Mouse (Mus musculus): ENCODE results near the gene Ptchd4. TPM values are rescaled to one million over a fixed set of nuclear protein-coding genes. Genes with fewer than 3 reads are reported as not detected.

The Ptchd4 gene
- polyA plus RNA-seq (2015; fragmentation: Nextera tagmentation; extraction: Ambion mirVana), result 5.9 and 6.9 TPM in 2 replicates

DNA sequence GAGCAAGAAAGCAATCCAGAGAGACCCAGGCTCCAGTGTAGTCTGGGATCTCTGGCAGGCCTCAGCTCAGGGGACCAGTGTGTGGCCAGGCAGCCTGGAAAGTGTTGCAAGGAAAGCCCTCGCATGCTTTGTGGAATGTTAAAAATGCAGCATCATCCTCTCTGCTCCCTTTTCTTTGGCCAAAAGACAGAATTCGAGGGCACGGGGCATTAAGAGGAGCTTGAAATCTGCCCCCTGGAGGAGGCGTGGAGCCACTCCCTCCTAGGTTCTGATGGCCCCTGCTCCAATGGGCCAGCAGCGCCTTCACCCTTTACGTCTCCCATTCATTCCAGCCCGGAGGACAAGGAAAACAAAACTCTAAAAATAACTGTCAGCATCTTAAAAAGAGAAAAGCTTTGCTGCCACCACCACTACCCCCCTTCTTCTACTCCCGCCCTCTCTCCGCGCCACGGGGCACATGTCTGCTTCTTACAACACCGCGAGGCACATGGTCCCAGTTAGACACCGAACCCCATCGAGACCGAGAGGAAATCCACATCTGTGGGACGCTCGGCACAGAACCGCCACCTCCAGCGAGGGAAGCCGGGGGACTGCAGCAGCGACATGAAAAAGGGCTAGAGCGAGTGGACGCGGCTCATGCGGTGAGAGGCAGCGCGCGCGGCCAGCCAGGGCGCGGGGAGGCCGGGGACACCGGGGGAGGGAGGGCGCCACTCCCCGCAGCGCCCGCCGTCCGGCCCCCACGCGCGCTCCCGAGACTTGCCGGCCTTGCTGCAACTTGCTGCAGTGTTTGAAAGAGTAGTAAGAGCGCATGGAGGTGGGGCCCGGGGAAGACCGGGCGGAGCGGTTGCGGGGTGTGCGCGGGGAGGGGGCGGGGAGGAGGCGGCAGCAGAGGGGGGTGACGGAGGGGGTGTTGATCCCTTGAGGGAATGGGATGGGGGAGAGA is at the start of gene Ptchd4:
Gene Ptchd4 (plus strand): TSS at position 279 of the 943 bp plus-strand sequence.
- Histone ChIP-seq H3K9me3 (no peaks in the 10 kb centered on the region), H3K4me3 (replicated peaks) (peak within 1 kb of the TSS; percentile 72), H3K36me3 (no peaks in the 10 kb centered on the region), H3K9ac (replicated peaks) (peak within 1 kb of the TSS; percentile 74), H3K27me3 (no peaks in the 10 kb centered on the region), H3K4me1 (replicated peaks) (peaks cover 8% of the 10 kb centered on the region; the same call in 1 of the 2 replicates), H3K27ac (peak within 1 kb of the TSS; percentile 68), H3K4me2 (replicated peaks) (peak within 1 kb of the TSS; percentile 88)
- WGBS, result 1% methylated on average over 45 of the region's 56 CpGs
- peak; percentile 90 for ATAC-seq

DNA sequence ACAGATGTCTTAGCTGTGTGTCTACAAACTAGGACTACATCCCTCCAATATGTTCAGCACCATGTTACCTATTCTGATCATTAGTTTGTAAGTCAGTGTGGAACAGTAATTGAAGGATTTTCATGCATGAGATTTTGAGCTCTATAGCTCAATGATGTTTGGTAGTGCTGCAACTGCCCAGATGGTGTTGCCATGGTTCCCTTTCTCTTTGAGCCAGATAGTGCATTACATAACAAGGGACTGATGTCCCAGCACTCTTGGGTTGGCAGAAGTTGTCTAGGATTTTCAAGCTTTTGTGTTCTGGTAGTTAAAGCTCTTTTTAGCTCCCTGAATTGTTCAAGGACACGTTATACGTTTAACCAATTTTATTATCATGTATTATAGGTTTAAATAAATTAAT is 38.9 kb upstream of the Ptchd4 start:
- H3K9ac ChIP-seq (replicated peaks), result no peak overlapping the region
- H3K36me3 ChIP-seq, result no peaks in the 10 kb centered on the region
- no peaks in the 10 kb centered on the region for H3K9me3 ChIP-seq
- 63% methylated on average over 2 of the region's 2 CpGs for WGBS
- ATAC-seq, result no peak
- H3K4me2 ChIP-seq (replicated peaks), result no peak overlapping the region
- no peaks in the 10 kb centered on the region for H3K4me1 ChIP-seq (replicated peaks)
- H3K27me3 ChIP-seq, result no peaks in the 10 kb centered on the region
- no peak overlapping the region for H3K27ac ChIP-seq
- H3K4me3 ChIP-seq (replicated peaks), result no peak overlapping the region

DNA sequence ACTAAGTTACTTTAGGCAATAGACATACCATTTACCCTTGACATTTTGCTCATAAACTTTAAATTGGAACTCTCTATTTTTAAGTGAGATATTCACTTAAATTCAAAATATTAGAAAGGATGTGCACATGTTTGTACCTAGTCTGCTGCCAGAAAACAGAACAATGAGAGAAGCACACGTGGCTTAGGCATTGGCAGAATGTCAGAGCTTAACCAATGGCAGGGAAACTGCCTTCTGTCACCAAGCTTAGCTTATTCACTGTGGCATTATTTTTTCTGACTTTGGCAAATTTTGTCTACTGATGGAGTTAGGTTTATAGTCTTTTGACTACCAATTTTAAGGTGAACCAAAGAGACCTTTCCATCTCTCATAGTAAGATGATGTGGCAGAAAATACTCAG is 31.4 kb upstream of the Ptchd4 start:
- Histone ChIP-seq H3K4me3 (replicated peaks) (no peak overlapping the region), H3K27me3 (no peaks in the 10 kb centered on the region), H3K27ac (no peak overlapping the region), H3K4me2 (replicated peaks) (no peak overlapping the region), H3K9ac (replicated peaks) (no peak overlapping the region), H3K4me1 (replicated peaks) (no peaks in the 10 kb centered on the region), H3K36me3 (no peaks in the 10 kb centered on the region), H3K9me3 (no peaks in the 10 kb centered on the region)
- no peak for ATAC-seq
- 58% methylated on average over 1 of the region's 1 CpGs for WGBS

DNA sequence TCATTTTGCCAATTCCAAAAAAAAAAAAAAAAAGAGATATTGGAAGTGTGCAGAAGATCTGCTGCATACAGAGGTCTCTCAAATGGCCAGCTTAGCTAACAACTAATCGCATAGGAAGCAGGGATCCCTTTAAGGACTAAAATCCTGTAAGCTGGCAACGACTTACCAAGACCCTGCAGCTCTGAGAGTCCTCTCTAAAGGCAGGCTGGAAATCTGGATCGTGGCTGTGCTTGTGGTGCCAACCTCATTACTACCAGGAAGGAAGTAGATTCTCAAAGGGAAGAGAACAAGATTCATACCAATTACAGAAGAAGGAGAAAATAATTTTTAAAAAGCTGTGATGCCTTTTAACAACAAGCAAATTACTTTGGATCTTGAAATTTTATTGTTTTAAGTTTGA is 29.5 kb upstream of the Ptchd4 start:
- Histone ChIP-seq H3K4me3 (replicated peaks) (no peak overlapping the region), H3K9ac (replicated peaks) (no peak overlapping the region), H3K27me3 (no peaks in the 10 kb centered on the region), H3K4me1 (replicated peaks) (no peaks in the 10 kb centered on the region), H3K27ac (no peak overlapping the region), H3K9me3 (no peaks in the 10 kb centered on the region), H3K36me3 (no peaks in the 10 kb centered on the region), H3K4me2 (replicated peaks) (no peak overlapping the region)
- ATAC-seq, result no peak
- 71% methylated on average over 3 of the region's 3 CpGs for WGBS

DNA sequence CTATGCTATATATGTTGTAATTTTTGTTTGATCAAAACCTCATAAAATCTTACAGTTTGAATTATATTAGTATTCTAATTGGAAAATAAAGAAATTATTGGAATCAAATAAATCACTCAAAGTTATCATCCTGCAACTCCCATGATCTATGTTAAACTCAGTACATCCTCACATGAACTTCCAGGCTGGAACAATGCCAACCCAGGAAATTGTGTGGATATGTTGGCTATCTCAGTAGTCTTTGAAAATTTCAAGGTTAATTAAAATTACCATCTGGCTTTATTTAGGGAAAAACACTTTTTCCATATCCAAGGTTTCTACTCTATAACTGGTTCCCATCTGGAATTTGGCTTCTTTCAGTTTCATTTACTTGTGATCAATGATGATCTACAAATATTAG is 25.4 kb upstream of the Ptchd4 start:
- H3K4me3 ChIP-seq (replicated peaks), result no peak overlapping the region
- H3K4me2 ChIP-seq (replicated peaks), result no peak overlapping the region
- no peaks in the 10 kb centered on the region for H3K4me1 ChIP-seq (replicated peaks)
- no peaks in the 10 kb centered on the region for H3K9me3 ChIP-seq
- no peaks in the 10 kb centered on the region for H3K36me3 ChIP-seq
- H3K27ac ChIP-seq, result no peak overlapping the region
- H3K9ac ChIP-seq (replicated peaks), result no peak overlapping the region
- H3K27me3 ChIP-seq, result no peaks in the 10 kb centered on the region
- ATAC-seq, result no peak

DNA sequence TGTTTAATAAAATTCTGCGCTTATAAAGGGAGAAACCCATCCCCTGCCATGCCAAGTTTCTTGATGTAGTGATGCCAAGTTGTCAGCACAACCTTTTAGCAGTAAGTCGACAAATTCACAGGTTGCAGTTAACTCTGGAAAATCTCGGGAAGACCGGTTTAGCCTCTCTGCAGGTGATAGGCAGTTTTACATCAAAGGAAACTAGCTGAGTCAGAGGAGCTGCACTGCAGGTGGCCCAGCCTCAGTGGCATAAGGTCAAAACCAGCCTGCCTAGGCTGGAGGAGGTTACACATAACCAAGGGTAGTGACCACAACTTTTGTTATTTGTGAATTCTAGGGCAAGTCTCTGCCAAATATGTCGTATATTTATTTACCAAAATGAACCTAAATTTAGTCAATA is 24.0 kb upstream of the Ptchd4 start:
- no peaks in the 10 kb centered on the region for H3K4me1 ChIP-seq (replicated peaks)
- no peak overlapping the region for H3K4me2 ChIP-seq (replicated peaks)
- WGBS, result 53% methylated on average over 5 of the region's 5 CpGs
- no peaks in the 10 kb centered on the region for H3K36me3 ChIP-seq
- H3K4me3 ChIP-seq (replicated peaks), result no peak overlapping the region
- no peak overlapping the region for H3K27ac ChIP-seq
- H3K9ac ChIP-seq (replicated peaks), result no peak overlapping the region
- H3K27me3 ChIP-seq, result no peaks in the 10 kb centered on the region
- ATAC-seq, result no peak
- H3K9me3 ChIP-seq, result no peaks in the 10 kb centered on the region

DNA sequence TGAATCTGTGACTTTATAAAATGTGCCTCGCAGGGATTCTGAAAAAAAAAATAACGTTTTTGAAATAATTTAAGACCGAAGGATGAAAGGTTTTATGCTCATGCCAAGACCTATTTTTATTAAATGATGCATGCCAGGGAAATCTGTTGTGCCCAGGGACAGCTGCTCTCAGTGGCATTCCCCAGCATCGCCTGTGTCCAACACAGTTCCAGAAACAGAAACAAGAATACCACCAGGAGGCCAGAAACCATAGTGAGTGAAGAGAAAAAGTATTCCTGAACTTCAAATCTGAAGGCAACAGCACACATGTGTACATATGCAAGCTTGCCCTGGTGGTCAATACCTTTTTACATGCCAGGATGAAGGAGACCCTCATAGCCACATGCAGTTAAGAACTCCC is 17.8 kb upstream of the Ptchd4 start:
- no peaks in the 10 kb centered on the region for H3K9me3 ChIP-seq
- no peak for ATAC-seq
- H3K4me1 ChIP-seq (replicated peaks), result no peaks in the 10 kb centered on the region
- no peak overlapping the region for H3K4me2 ChIP-seq (replicated peaks)
- H3K36me3 ChIP-seq, result no peaks in the 10 kb centered on the region
- WGBS, result 82% methylated on average over 4 of the region's 4 CpGs
- H3K4me3 ChIP-seq (replicated peaks), result no peak overlapping the region
- no peaks in the 10 kb centered on the region for H3K27me3 ChIP-seq
- H3K27ac ChIP-seq, result no peak overlapping the region
- no peak overlapping the region for H3K9ac ChIP-seq (replicated peaks)

DNA sequence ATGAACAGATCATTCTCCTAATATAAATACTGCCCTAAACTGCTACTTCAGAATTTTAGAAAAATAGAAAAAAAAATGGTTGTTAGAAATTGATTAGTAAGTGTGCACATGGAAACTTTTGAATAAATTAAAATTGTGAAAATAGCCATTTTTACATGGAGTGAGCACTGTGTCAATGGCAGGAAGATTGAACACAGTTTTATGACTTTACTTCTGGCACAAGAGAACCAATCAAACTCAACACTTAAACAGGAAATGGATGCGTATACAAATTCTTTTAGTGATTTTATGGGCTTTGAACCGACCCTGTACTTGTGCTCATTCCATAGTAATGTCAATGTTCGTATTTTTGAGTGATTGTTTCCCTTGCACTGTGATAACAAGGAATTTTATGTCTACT is 16.1 kb upstream of the Ptchd4 start:
- Histone ChIP-seq H3K9me3 (no peaks in the 10 kb centered on the region), H3K4me1 (replicated peaks) (no peaks in the 10 kb centered on the region), H3K9ac (replicated peaks) (no peak overlapping the region), H3K4me2 (replicated peaks) (no peak overlapping the region), H3K4me3 (replicated peaks) (no peak overlapping the region), H3K36me3 (no peaks in the 10 kb centered on the region), H3K27ac (no peak overlapping the region), H3K27me3 (no peaks in the 10 kb centered on the region)
- WGBS, result 86% methylated on average over 3 of the region's 3 CpGs
- ATAC-seq, result no peak

DNA sequence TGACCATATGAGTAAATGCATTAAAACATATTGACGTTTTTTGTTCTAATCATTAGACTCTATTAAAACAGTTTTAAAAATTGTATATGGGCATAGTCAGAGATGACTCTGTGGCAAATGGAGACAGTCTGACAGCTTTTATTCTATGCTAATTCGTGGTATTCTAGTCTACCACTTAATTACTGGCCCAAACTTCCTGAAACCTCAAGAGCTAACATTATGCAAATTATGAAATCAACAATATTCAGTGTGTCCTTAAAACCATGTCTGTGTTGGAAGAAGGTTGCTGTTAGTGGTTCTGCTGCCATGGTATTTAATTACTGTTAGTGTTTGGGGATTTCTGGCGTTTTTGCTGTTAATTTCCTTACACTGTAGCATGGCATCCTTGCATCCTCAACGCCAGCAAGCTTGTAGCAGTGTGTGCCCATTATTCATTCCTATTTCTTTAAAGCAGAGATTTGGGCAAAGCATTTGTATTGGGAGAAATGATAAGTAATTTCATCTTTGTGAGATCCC is 12.6 kb upstream of the Ptchd4 start:
- H3K27ac ChIP-seq, result no peak overlapping the region
- H3K27me3 ChIP-seq, result no peaks in the 10 kb centered on the region
- no peaks in the 10 kb centered on the region for H3K4me1 ChIP-seq (replicated peaks)
- no peak overlapping the region for H3K9ac ChIP-seq (replicated peaks)
- no peak overlapping the region for H3K4me3 ChIP-seq (replicated peaks)
- H3K9me3 ChIP-seq, result no peaks in the 10 kb centered on the region
- H3K4me2 ChIP-seq (replicated peaks), result no peak overlapping the region
- H3K36me3 ChIP-seq, result no peaks in the 10 kb centered on the region
- 62% methylated on average over 4 of the region's 4 CpGs for WGBS
- ATAC-seq, result peak; percentile 48; the same call in 1 of the 2 replicates

DNA sequence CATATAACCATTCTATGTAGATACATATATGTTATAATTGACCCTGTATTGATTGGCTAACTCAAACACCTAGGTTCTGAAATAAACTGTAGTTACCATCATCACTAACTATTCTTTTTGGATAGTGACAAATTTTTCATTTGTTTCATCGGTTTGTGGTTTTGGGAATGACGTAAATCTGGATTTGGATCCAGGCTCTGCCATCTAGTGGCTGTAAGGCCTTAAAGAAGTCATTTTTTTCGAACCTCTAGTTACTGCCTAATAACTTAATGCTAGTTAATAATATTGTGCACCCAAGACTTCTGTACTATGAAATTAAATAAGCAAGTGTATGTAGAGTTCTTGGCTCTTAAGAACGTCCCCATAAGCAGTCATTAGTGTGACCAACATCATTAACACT is 11.5 kb upstream of the Ptchd4 start:
- WGBS, result 67% methylated on average over 4 of the region's 4 CpGs
- no peak overlapping the region for H3K9ac ChIP-seq (replicated peaks)

DNA sequence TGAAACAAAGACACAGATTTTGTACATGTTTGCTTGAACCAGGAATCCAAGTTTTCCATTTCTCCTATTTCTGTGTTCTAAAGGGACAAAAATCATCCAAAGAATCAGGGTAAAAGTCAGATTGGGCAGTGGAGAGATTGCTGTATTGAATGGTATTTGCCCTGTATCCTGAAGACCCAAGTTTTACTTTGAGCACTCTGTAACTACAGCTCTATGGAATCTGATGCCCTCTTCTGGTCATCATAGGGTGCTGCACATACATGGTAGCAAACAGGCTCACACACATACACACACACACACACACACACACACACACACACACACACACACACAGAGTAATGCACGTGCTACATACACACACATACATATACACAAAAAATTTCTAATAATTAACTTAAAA is 8.7 kb upstream of the Ptchd4 start:
- Histone ChIP-seq H3K4me1 (replicated peaks) (no peaks in the 10 kb centered on the region), H3K4me2 (replicated peaks) (no peak overlapping the region), H3K4me3 (replicated peaks) (no peak overlapping the region), H3K27me3 (no peaks in the 10 kb centered on the region), H3K27ac (no peak overlapping the region), H3K9ac (replicated peaks) (no peak overlapping the region), H3K9me3 (no peaks in the 10 kb centered on the region), H3K36me3 (no peaks in the 10 kb centered on the region)
- WGBS, result 89% methylated on average over 1 of the region's 1 CpGs
- ATAC-seq, result no peak

More for the DNA sequence above, 11.5 kb upstream of the Ptchd4 start:
- no peaks in the 10 kb centered on the region for H3K36me3 ChIP-seq
- no peak overlapping the region for H3K27ac ChIP-seq
- no peak overlapping the region for H3K4me2 ChIP-seq (replicated peaks)
- no peaks in the 10 kb centered on the region for H3K4me1 ChIP-seq (replicated peaks)
- H3K4me3 ChIP-seq (replicated peaks), result no peak overlapping the region
- no peak for ATAC-seq
- H3K9me3 ChIP-seq, result no peaks in the 10 kb centered on the region
- H3K27me3 ChIP-seq, result no peaks in the 10 kb centered on the region

DNA sequence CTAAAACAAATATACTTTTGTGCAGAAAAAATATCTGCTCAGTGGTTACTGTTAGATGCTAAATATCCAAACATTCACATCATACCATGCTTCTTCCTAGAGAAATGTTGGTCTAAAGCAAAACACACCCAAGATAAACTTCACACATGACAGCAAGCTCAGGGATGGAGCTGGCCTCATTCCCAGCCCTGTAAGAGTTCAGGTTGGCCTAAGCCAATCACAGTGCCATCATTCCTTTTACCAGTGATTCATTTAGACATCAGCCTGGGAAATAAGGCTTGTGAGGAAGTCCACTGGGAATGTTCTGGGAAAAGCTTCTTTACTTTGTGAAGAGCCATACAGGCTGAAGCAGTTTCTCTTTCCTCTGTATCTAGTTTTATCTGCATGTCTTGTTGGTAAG is 5.6 kb upstream of the Ptchd4 start:
- H3K27me3 ChIP-seq, result no peaks in the 10 kb centered on the region
- H3K4me2 ChIP-seq (replicated peaks), result no peak overlapping the region
- no peaks in the 10 kb centered on the region for H3K9me3 ChIP-seq
- H3K36me3 ChIP-seq, result no peaks in the 10 kb centered on the region
- ATAC-seq, result no peak
- H3K4me3 ChIP-seq (replicated peaks), result no peak overlapping the region
- H3K4me1 ChIP-seq (replicated peaks), result no peaks in the 10 kb centered on the region
- no peak overlapping the region for H3K27ac ChIP-seq
- H3K9ac ChIP-seq (replicated peaks), result no peak overlapping the region

All from midbrain, embryonic 13.5 days (tissue).